Mouse (Mus musculus) kidney, adult 2 months (tissue): ENCODE data around the gene Foxp1.

Experiments
- CTCF ChIP-seq: fragments of 200-500 bp; conservative IDR thresholded peaks from 2 replicates; pipeline ENCODE4 v1.5.1; 2011; ENCODE audit warnings: low read depth, mild to moderate bottlenecking, control low read depth, low read length, moderate library complexity, mixed read lengths; ENCODE audit not compliant: insufficient read depth, insufficient read length
- POLR2A ChIP-seq: fragments of 200-500 bp; IDR thresholded peaks from one replicate; pipeline ENCODE4 v1.6.1; 2011; ENCODE audit warnings: low read depth, low read length, control low read depth

- no peak for TF ChIP-seq CTCF
- no peak for TF ChIP-seq POLR2A
These were observed 339.7 kb downstream of the Foxp1 start for GRCm38 (mm10) chr6:99182777-99183176.
